Mouse (Mus musculus) heart, embryonic 10.5 days (tissue): ENCODE measurements at regions not wholly inside any gene's neighbourhood (a gene's known extent, or its start where the extent isn't known, plus 50 kb on each side); places are given as distances from the start of the nearest gene placed in this dataset.

Experiments used
- DNase-seq: peaks from one replicate; pipeline ENCODE4 v3.0.0-alpha.2; 2017; ENCODE audit warnings: low spot score
- H3K27ac ChIP-seq: fragments of 300-500 bp; sonication (generic); 2 replicates; pipeline ENCODE4 v1.5.1; 2016; ENCODE audit warnings: mild to moderate bottlenecking
- H3K27me3 ChIP-seq: fragments of 300-500 bp; sonication (generic); 2 replicates; pipeline ENCODE4 v1.6.1; 2016; ENCODE audit warnings: mild to moderate bottlenecking; ENCODE audit not compliant: poor library complexity, insufficient read depth, severe bottlenecking
- H3K36me3 ChIP-seq: fragments of 300-500 bp; sonication (generic); 2 replicates; pipeline ENCODE4 v1.6.1; 2016; ENCODE audit warnings: mild to moderate bottlenecking, moderate library complexity
- H3K4me1 ChIP-seq: fragments of 300-500 bp; sonication (generic); 2 replicates; pipeline ENCODE4 v1.6.1; 2016; ENCODE audit warnings: mild to moderate bottlenecking
- H3K4me3 ChIP-seq: fragments of 300-500 bp; sonication (generic); 2 replicates; pipeline ENCODE4 v1.5.1; 2016; ENCODE audit warnings: mild to moderate bottlenecking, moderate library complexity
- H3K9me3 ChIP-seq: fragments of 300-500 bp; sonication (generic); 2 replicates; pipeline ENCODE4 v1.6.1; 2016; ENCODE audit warnings: mild to moderate bottlenecking, moderate library complexity
- WGBS: fragments of 180-500 bp; shearing (Covaris S2); methylation state at CpG from one replicate; pipeline ENCODE4 v1.1.7; 2016; 5-methylcytosine and 5-hydroxymethylcytosine counted together

- 86% methylated on average over 6 of the region's 6 CpGs for WGBS
- peak; percentile 69 for DNase-seq
- Histone ChIP-seq H3K4me3 (no peak overlapping the region), H3K9me3 (no peaks in the 10 kb centered on the region), H3K36me3 (no peaks in the 10 kb centered on the region), H3K27ac (no peak overlapping the region), H3K4me1 (peaks cover 17% of the 10 kb centered on the region), H3K27me3 (peaks cover 11% of the 10 kb centered on the region; the same call in 1 of the 2 replicates)
Measured at GRCm38 (mm10) chr9:31606936-31607335, 142.7 kb upstream of the Tmem45b start.

- no peak overlapping the region for H3K27ac ChIP-seq
- WGBS, result 77% methylated on average over 6 of the region's 6 CpGs
- no peaks in the 10 kb centered on the region for H3K9me3 ChIP-seq
- H3K27me3 ChIP-seq, result peaks cover 8% of the 10 kb centered on the region; the same call in 1 of the 2 replicates
- no peak overlapping the region for H3K4me3 ChIP-seq
- peak; percentile 56 for DNase-seq
- H3K4me1 ChIP-seq, result peaks cover 4% of the 10 kb centered on the region; the same call in 1 of the 2 replicates
- H3K36me3 ChIP-seq, result no peaks in the 10 kb centered on the region
Measured at GRCm38 (mm10) chr9:31604497-31605090, 140.3 kb upstream of the Tmem45b start.

- Histone ChIP-seq H3K27me3 (no peaks in the 10 kb centered on the region), H3K36me3 (no peaks in the 10 kb centered on the region), H3K4me3 (no peak overlapping the region), H3K9me3 (no peaks in the 10 kb centered on the region), H3K27ac (no peak overlapping the region), H3K4me1 (peaks cover 4% of the 10 kb centered on the region; the same call in 1 of the 2 replicates)
- no peak for DNase-seq
- 84% methylated on average over 4 of the region's 4 CpGs for WGBS
Measured at GRCm38 (mm10) chr9:31602707-31603106, 138.4 kb upstream of the Tmem45b start.

GRCm38 (mm10) chr9:31595096-31595495, 130.8 kb upstream of the Tmem45b start:
- H3K36me3 ChIP-seq, result no peaks in the 10 kb centered on the region
- H3K4me3 ChIP-seq, result no peak overlapping the region
- DNase-seq, result peak; percentile 67
- WGBS, result 79% methylated on average over 7 of the region's 7 CpGs
- no peak overlapping the region for H3K27ac ChIP-seq
- no peaks in the 10 kb centered on the region for H3K9me3 ChIP-seq
- H3K27me3 ChIP-seq, result no peaks in the 10 kb centered on the region
- H3K4me1 ChIP-seq, result no peaks in the 10 kb centered on the region

GRCm38 (mm10) chr9:31587671-31588070, 123.4 kb upstream of the Tmem45b start:
- no peaks in the 10 kb centered on the region for H3K27me3 ChIP-seq
- no peak overlapping the region for H3K27ac ChIP-seq
- DNase-seq, result no peak
- no peaks in the 10 kb centered on the region for H3K36me3 ChIP-seq
- no peaks in the 10 kb centered on the region for H3K9me3 ChIP-seq
- H3K4me3 ChIP-seq, result no peak overlapping the region
- H3K4me1 ChIP-seq, result no peaks in the 10 kb centered on the region

- Histone ChIP-seq H3K27ac (no peak overlapping the region), H3K27me3 (0 out of 2 replicates have a peak, but pooled peaks cover 5% of the 10 kb centered on the region), H3K9me3 (no peaks in the 10 kb centered on the region), H3K36me3 (no peaks in the 10 kb centered on the region), H3K4me3 (no peak overlapping the region), H3K4me1 (no peaks in the 10 kb centered on the region)
- DNase-seq, result no peak
- 78% methylated on average over 10 of the region's 10 CpGs for WGBS
Measured at GRCm38 (mm10) chr9:31583983-31584382, 119.7 kb upstream of the Tmem45b start.

GRCm38 (mm10) chr9:31582947-31583346, 118.7 kb upstream of the Tmem45b start:
- Histone ChIP-seq H3K9me3 (no peaks in the 10 kb centered on the region), H3K4me3 (no peak overlapping the region), H3K36me3 (no peaks in the 10 kb centered on the region), H3K27me3 (0 out of 2 replicates have a peak, but pooled peaks cover 5% of the 10 kb centered on the region), H3K4me1 (no peaks in the 10 kb centered on the region), H3K27ac (no peak overlapping the region)
- DNase-seq, result no peak
- whole genome bisulfite sequencing, result 65% methylated on average over 7 of the region's 7 CpGs

- H3K36me3 ChIP-seq, result no peaks in the 10 kb centered on the region
- no peaks in the 10 kb centered on the region for H3K9me3 ChIP-seq
- DNase-seq, result no peak
- 0 out of 2 replicates have a peak, but pooled peaks cover 5% of the 10 kb centered on the region for H3K27me3 ChIP-seq
- H3K4me3 ChIP-seq, result no peak overlapping the region
- WGBS, result 86% methylated on average over 8 of the region's 8 CpGs
- no peaks in the 10 kb centered on the region for H3K4me1 ChIP-seq
- no peak overlapping the region for H3K27ac ChIP-seq
Measured at GRCm38 (mm10) chr9:31578506-31579173, 114.4 kb upstream of the Tmem45b start.

GRCm38 (mm10) chr9:31577066-31577465, 112.8 kb upstream of the Tmem45b start:
- 64% methylated on average over 7 of the region's 7 CpGs for WGBS
- H3K9me3 ChIP-seq, result no peaks in the 10 kb centered on the region
- no peak overlapping the region for H3K27ac ChIP-seq
- H3K36me3 ChIP-seq, result no peaks in the 10 kb centered on the region
- H3K27me3 ChIP-seq, result 0 out of 2 replicates have a peak, but pooled peaks cover 5% of the 10 kb centered on the region
- no peak overlapping the region for H3K4me3 ChIP-seq
- H3K4me1 ChIP-seq, result no peaks in the 10 kb centered on the region
- DNase-seq, result no peak

- no peaks in the 10 kb centered on the region for H3K36me3 ChIP-seq
- H3K4me1 ChIP-seq, result no peaks in the 10 kb centered on the region
- 78% methylated on average over 10 of the region's 10 CpGs for WGBS
- H3K9me3 ChIP-seq, result no peaks in the 10 kb centered on the region
- H3K27ac ChIP-seq, result no peak overlapping the region
- 0 out of 2 replicates have a peak, but pooled peaks cover 4% of the 10 kb centered on the region for H3K27me3 ChIP-seq
- DNase-seq, result peak; percentile 38
- no peak overlapping the region for H3K4me3 ChIP-seq
Measured at GRCm38 (mm10) chr9:31567029-31567428, 102.8 kb upstream of the Tmem45b start.

- H3K4me1 ChIP-seq, result no peaks in the 10 kb centered on the region
- H3K27me3 ChIP-seq, result 0 out of 2 replicates have a peak, but pooled peaks cover 4% of the 10 kb centered on the region
- no peaks in the 10 kb centered on the region for H3K36me3 ChIP-seq
- no peak overlapping the region for H3K4me3 ChIP-seq
- WGBS, result 77% methylated on average over 31 of the region's 31 CpGs
- DNase-seq, result peak; percentile 57
- H3K9me3 ChIP-seq, result no peaks in the 10 kb centered on the region
- no peak overlapping the region for H3K27ac ChIP-seq
Measured at GRCm38 (mm10) chr9:31566257-31567007, 102.2 kb upstream of the Tmem45b start.

- no peaks in the 10 kb centered on the region for H3K36me3 ChIP-seq
- no peaks in the 10 kb centered on the region for H3K9me3 ChIP-seq
- peaks cover 6% of the 10 kb centered on the region; the same call in 1 of the 2 replicates for H3K27me3 ChIP-seq
- no peak overlapping the region for H3K4me3 ChIP-seq
- H3K4me1 ChIP-seq, result no peaks in the 10 kb centered on the region
- DNase-seq, result peak; percentile 33
- no peak overlapping the region for H3K27ac ChIP-seq
- WGBS, result 71% methylated on average over 12 of the region's 12 CpGs
Measured at GRCm38 (mm10) chr9:31564996-31565773, 100.9 kb upstream of the Tmem45b start.
